Mouse (Mus musculus) liver, postnatal 0 days (tissue): ENCODE results near the gene Cxcr3.

ENCODE experiments used
- CTCF ChIP-seq: sonication (generic); IDR thresholded peaks from 2 replicates; pipeline ENCODE4 v1.5.1; 2016; ENCODE audit warnings: antibody characterized with exemption, low read depth
- EP300 ChIP-seq: IDR thresholded peaks from 2 replicates; pipeline ENCODE4 v1.6.1; 2016; ENCODE audit warnings: antibody characterized with exemption, low read depth, mild to moderate bottlenecking

DNA sequence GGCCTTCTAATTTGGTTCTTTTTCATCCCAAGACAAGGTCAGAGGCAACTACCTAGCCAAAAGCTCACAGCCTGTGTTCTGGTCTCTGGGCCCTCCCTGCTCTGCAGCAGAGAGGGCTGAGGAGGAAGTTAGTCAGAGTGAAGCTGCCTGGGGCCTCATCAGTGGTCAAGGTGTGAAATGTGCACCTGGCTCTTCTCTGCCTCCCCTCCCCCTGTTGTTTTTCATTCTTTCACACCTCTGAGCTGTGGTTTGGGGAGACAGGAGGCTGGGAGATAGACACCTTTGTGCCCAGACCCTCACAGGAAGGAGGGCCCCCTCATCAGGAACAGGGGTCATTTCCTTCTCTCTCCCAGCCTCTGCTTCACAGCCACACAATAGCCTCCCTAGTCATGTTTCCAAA lies 3.1 kb upstream of the Cxcr3 start:
- TF ChIP-seq EP300 = no peak
- TF ChIP-seq CTCF = no peak
